Mouse (Mus musculus) embryonic fibroblast, embryonic 13.5 days (primary cell): Measurements from ENCODE around the gene Naa16. TPM values are rescaled to one million over a fixed set of nuclear protein-coding genes. Genes with fewer than 3 reads are reported as not detected.

Experiments
- H3K27ac ChIP-seq: 2 replicates; pipeline ENCODE4 v1.5.1; 2012; ENCODE audit warnings: low read length, control low read depth, inconsistent platforms; ENCODE audit not compliant: insufficient read depth
- H3K4me1 ChIP-seq: 2 replicates; pipeline ENCODE4 v1.6.1; 2011; ENCODE audit warnings: low read length; ENCODE audit not compliant: control insufficient read depth, insufficient read depth
- H3K4me3 ChIP-seq: 2 replicates; pipeline ENCODE4 v1.5.1; 2011; ENCODE audit warnings: mild to moderate bottlenecking, control low read depth, low read length; ENCODE audit not compliant: insufficient read depth
- CTCF ChIP-seq: IDR thresholded peaks from 2 replicates; pipeline ENCODE4 v1.5.1; 2011; ENCODE audit warnings: mild to moderate bottlenecking, control low read depth, low read length, moderate library complexity, borderline replicate concordance; ENCODE audit not compliant: insufficient read depth
- POLR2A ChIP-seq: IDR thresholded peaks from 2 replicates; pipeline ENCODE4 v1.6.1; 2011; ENCODE audit warnings: low read depth, mild to moderate bottlenecking, control low read depth, low read length, moderate library complexity
- polyA plus RNA-seq: library from polyadenylated mRNA; stranded (reverse); fragments of >200 nt; gene quantifications from 2 replicates; pipeline ENCODE4 v1.2.4, GENCODE M21; 2011; ENCODE audit warnings: low read depth; ENCODE audit not compliant: missing spikeins, insufficient read length

Naa16 gene
- polyA plus RNA-seq, 1 experiment, result 19.8 TPM

DNA sequence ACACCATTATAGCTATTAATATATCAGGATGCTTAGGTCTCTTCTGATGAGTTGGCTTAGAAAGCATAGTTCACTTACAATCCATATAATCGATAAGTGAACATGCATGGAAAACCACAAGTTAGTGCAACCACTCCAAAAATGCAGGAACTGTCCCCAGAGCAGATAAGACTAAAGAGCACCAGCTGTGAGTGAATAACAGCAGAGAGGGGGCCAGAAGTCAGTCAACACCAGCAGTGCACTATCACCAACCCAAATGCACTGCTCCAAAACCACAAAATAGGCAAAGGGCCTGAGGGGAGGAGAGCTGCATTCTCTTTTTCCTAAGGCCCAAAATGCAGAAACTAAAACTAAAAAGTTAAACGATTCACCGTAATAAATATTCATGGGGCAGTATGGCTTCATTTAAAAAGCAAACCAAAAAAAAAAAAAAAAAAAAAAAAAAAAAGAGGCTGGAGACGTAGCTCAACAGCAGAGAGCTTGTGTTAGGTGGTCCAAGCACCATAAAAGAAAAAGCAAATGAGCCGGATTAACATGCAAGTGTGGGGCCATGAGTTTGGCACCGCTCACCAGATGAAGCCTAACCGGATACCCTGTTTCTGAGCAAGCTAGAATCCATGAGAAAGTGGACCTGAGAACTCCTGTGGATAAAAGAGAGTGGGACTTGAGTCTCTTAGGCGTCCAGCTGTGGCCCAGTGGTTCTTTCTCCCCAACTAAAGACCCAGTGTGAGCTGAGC is 77.0 kb downstream of the Naa16 start:
- Histone ChIP-seq H3K4me3 (no peak overlapping the region), H3K27ac (peak overlapping the region; percentile 27; the same call in 1 of the 2 replicates), H3K4me1 (peaks cover 11% of the 10 kb centered on the region)
- TF ChIP-seq CTCF (no peak), POLR2A (no peak)

DNA sequence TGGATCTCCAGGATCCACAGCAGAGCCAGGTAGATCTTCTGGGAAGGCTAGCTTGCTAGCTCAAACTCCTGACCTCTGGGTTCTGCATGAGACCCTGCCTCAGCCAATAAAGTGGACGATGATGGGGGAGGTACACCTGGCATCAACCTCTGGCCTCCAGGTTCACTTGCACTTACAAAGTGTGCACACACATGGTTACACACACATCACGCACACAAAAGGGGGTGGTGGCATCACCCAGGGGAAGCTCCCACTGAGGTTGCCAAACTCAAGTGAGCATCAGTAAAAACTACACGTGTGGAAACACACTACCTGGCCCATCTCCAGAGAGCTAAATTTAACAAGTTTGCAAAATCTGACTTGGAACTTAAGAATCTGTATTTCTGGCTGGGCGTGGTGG is 77.9 kb downstream of the Naa16 start:
- no peak overlapping the region; the same call in 1 of the 2 replicates for H3K27ac ChIP-seq

GRCm38 (mm10) chr14:79311918-79312454 is 78.6 kb downstream of the Naa16 start:
- Histone ChIP-seq H3K4me3 (no peak overlapping the region), H3K27ac (peak overlapping the region; percentile 15; the same call in 1 of the 2 replicates), H3K4me1 (peaks cover 11% of the 10 kb centered on the region)
- TF ChIP-seq CTCF, result no peak
- TF ChIP-seq POLR2A, result no peak

More for the DNA sequence above, 77.9 kb downstream of the Naa16 start:
- Histone ChIP-seq H3K4me3 (no peak overlapping the region), H3K4me1 (peaks cover 11% of the 10 kb centered on the region)
- TF ChIP-seq CTCF, result no peak
- no peak for TF ChIP-seq POLR2A

DNA sequence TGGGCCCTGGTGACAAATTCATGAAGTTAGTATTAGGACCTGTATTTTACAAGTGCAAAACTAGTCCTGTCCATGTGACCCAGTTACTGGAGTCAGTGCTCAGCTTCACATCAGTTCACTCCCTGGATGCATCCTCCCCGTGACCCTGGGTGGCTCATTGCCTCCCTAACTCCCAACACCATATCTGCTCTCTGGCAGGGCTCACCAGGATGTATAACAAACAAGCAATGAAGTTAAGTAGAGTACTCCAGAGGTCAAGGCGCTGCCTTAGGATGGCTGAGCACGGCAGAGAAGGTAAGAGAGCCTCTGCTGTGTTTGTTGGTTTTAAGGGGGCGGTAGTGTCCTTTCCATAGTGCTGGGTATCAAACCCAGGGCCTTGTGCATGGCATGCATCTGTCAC is 81.5 kb downstream of the Naa16 start:
- H3K27ac ChIP-seq, result no peak overlapping the region
- TF ChIP-seq POLR2A (no peak), CTCF (no peak)
- H3K4me1 ChIP-seq, result peaks cover 10% of the 10 kb centered on the region
- no peak overlapping the region for H3K4me3 ChIP-seq

DNA sequence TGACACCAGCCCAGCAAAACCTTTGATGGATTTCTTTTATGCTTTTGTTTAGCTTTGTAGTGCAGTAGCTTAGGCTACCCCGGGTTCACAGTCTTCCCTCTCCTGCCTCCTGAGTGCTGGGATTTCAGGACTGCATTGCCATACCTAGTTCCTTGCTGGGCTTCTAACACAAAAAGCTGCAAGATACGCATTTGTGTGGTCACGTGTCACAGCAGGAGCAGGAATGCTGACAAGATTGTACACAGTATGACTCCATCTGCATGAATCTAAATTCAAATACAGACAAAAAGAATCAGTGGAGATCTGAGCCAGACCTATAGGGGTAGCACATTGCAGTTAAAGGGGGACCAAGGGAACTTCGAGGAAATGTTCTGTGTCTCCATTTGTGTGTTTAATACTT is 82.2 kb downstream of the Naa16 start:
- Histone ChIP-seq H3K27ac (no peak overlapping the region), H3K4me3 (no peak overlapping the region), H3K4me1 (peaks cover 7% of the 10 kb centered on the region)
- TF ChIP-seq POLR2A (no peak), CTCF (no peak)

DNA sequence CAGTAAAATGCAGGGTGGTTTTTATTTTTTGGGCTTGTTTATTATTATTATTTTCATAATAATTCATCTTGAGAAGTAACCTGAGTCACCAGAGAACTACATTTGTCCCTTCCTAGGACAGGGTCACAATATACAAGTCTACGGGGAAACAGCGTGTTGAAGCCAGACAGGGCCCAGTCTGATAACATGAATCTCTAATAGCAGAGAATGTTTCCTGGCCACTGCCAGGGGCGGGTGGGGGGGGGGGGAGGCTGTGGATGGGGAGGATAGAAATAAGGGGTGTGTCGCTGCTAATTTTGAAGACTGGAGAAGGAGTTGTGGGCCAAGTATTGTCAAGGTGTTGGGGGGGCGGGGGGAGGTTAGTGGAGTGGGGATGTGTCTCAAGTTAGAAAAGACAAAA is 82.7 kb downstream of the Naa16 start:
- Histone ChIP-seq H3K4me1 (peaks cover 7% of the 10 kb centered on the region), H3K4me3 (no peak overlapping the region), H3K27ac (no peak overlapping the region)
- TF ChIP-seq CTCF (no peak), POLR2A (no peak)

DNA sequence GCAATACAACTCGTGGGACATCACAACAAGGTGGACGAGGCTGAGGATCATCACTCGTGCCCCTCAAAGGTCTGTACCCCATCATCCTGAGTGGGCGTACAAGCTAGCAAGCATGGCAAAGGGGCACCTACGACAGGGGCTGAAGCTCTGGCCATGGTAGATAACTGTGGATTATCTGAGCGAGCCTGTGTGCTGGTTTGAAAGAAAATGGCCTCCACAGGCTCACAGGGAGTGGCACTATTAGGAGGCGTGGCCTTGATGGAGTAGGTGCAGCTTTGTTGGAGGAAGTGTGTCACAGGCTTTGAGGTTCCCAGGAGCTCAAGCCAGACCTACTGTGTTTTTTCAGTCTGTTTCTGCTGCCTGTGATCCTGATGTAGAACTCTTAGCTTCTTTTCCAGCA is 83.4 kb downstream of the Naa16 start:
- Histone ChIP-seq H3K4me1 (peaks cover 2% of the 10 kb centered on the region; the same call in 1 of the 2 replicates), H3K4me3 (no peak overlapping the region), H3K27ac (no peak overlapping the region)
- no peak for TF ChIP-seq CTCF
- TF ChIP-seq POLR2A, result no peak

GRCm38 (mm10) chr14:79304873-79305464 is 85.6 kb downstream of the Naa16 start:
- no peak overlapping the region for H3K27ac ChIP-seq
- TF ChIP-seq POLR2A, result no peak
- TF ChIP-seq CTCF, result no peak
- no peak overlapping the region for H3K4me3 ChIP-seq
- H3K4me1 ChIP-seq, result no peaks in the 10 kb centered on the region

GRCm38 (mm10) chr14:79303150-79303549 is 87.4 kb downstream of the Naa16 start:
- no peak overlapping the region for H3K4me3 ChIP-seq
- no peaks in the 10 kb centered on the region; the same call in 1 of the 2 replicates for H3K4me1 ChIP-seq
- TF ChIP-seq CTCF (no peak), POLR2A (no peak)
- no peak overlapping the region for H3K27ac ChIP-seq

- no peak within 1 kb of the TSS for H3K27ac ChIP-seq
Measured at GRCm38 (mm10) chr14:79301466-79301875, 89.1 kb downstream of the Naa16 start, which contains the start of gene Rgcc. TSS of gene Rgcc (minus strand) at chr14:79301645.

More at GRCm38 (mm10) chr14:79301466-79301875, 89.1 kb downstream of the Naa16 start, which contains the start of gene Rgcc:
- peak within 1 kb of the TSS; percentile 39 for H3K4me3 ChIP-seq
- H3K4me1 ChIP-seq, result no peaks in the 10 kb centered on the region; the same call in 1 of the 2 replicates
- TF ChIP-seq CTCF (peak; percentile 90), POLR2A (peak; percentile 97)
